Mouse (Mus musculus): ENCODE results near the gene Lpp. TPM values are rescaled to one million over a fixed set of nuclear protein-coding genes. Genes with fewer than 3 reads are reported as not detected.

The Lpp gene
- polyA plus RNA-seq, 1 experiment from 2014 or later = 79.9 TPM

DNA sequence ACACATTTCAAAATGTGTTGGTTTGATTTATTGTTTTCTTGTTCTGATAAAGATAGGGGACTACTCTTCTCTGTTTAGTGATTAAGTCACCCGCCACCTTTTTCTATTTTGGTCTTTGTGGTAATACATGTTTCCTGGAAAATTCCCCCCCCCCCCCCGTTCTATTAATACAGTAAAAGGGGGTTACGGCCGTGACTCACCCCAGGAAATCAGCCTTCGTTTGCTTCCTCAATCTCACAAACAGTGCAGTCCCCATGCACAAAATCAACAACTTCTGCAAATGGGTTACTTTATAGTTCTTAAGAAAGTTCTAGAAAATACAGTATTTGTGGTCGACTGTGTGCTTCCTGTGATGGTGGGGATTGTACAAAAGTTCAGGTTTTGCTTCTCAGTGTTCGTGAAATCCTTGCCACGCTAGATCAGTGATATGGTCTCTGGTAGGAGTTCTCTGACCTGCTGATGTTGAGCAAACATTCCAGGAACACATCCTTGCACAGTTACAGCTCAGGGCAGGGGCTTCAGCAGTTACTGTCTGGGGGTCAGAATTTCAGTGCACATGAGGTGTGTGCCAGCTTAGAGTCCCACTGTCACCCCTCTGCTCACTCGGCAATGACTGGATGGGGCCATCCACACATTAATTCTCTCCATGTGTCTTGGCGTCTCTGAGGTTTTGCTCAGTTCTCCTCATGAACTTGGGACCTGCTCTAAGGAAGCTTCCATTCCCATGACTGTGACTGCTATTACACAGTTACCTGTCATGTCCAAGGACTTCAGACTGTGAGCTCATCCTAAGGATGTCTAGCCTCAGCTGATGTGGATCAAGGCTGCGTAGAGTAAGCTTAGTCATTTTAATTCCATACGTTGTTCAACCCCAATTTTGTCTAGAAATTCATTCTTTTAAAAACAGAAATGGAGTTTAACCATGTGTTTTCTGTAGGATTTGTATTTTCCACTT is 236.2 kb downstream of the Lpp start:
- WGBS = 78% methylated on average over 12 of the region's 12 CpGs
- Histone ChIP-seq H3K9ac (no peak overlapping the region), H3K4me2 (no peak overlapping the region), H3K27me3 (ENCODE audit: insufficient read depth, low read length) (no peaks in the 10 kb centered on the region), H3K27ac (ENCODE audit: low read depth) (no peak overlapping the region), H3K4me1 (ENCODE audit: insufficient read depth) (no peaks in the 10 kb centered on the region), H3K9me3 (ENCODE audit: low read depth, low read length) (no peaks in the 10 kb centered on the region), H3K36me3 (ENCODE audit: insufficient read depth) (no peaks in the 10 kb centered on the region), H3K4me3 (ENCODE audit: low read depth, low read length) (no peak overlapping the region)
- ATAC-seq (ENCODE audit: insufficient read depth) (no peak), DNase-seq (peak; percentile 22)
- no peak for TF ChIP-seq CTCF (IDR thresholded peaks at IDR 0.05; ENCODE audit: low read depth)

DNA sequence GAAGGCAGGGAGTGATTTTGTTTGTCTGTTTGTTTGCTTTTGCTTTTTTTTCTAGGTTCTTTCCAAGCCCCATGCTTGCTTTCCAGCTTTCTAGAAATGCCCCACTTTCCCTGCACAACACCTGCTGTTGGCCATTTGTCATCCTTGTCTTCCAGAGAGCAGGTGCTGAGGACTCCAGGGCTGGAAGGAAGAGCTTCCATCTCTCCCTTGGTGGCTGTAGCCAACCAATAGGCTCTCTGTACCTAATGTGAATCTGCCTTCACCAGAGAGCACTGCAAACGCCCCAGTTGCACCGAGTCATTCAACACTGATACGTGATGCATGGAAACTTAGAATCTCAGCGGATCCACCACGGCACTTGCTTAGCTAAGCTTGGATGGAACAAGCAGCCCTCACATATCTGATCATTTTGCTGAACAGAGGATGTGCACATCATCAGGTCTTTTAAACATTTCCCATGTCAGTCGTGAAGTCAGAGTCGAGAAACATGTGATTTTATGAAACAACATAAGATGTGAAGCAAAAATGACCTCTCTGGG is 242.1 kb downstream of the Lpp start:
- DNase-seq = no peak
- Histone ChIP-seq H3K9me3 (ENCODE audit: low read depth, low read length) (no peaks in the 10 kb centered on the region), H3K36me3 (ENCODE audit: insufficient read depth) (no peaks in the 10 kb centered on the region), H3K9ac (no peak overlapping the region), H3K4me1 (ENCODE audit: insufficient read depth) (no peaks in the 10 kb centered on the region), H3K4me3 (ENCODE audit: low read depth, low read length) (no peak overlapping the region), H3K4me2 (no peak overlapping the region), H3K27me3 (ENCODE audit: insufficient read depth, low read length) (no peaks in the 10 kb centered on the region), H3K27ac (ENCODE audit: low read depth) (no peak overlapping the region)
- ATAC-seq (ENCODE audit: insufficient read depth) = no peak
- WGBS = 88% methylated on average over 7 of the region's 7 CpGs
- no peak for TF ChIP-seq CTCF (IDR thresholded peaks at IDR 0.05; ENCODE audit: low read depth)

DNA sequence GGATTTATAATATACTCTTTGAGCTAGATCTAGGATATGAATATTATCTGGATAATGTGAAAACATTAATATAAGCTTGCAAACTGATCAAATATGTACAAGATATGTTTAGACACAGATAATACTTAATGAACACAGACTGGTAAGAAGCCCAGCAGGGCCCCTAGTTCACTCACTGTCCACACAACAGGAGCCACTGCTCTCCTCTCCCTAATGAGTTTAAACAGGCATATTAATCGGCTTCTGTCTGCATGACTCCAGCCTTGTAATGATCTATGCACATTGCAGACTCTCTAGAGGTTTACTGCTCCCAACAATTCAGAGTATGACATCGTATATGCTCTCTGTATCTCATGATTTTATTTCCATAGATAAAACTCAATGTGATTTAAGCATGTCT is 243.6 kb downstream of the Lpp start:
- TF ChIP-seq CTCF (IDR thresholded peaks at IDR 0.05; ENCODE audit: low read depth) = no peak
- Histone ChIP-seq H3K4me3 (ENCODE audit: low read depth, low read length) (no peak overlapping the region), H3K36me3 (ENCODE audit: insufficient read depth) (no peaks in the 10 kb centered on the region), H3K9ac (no peak overlapping the region), H3K4me1 (ENCODE audit: insufficient read depth) (no peaks in the 10 kb centered on the region), H3K4me2 (no peak overlapping the region), H3K9me3 (ENCODE audit: low read depth, low read length) (no peaks in the 10 kb centered on the region), H3K27me3 (ENCODE audit: insufficient read depth, low read length) (no peaks in the 10 kb centered on the region), H3K27ac (ENCODE audit: low read depth) (no peak overlapping the region)
- WGBS = 94% methylated on average over 2 of the region's 2 CpGs
- no peak for DNase-seq
- no peak for ATAC-seq (ENCODE audit: insufficient read depth)

DNA sequence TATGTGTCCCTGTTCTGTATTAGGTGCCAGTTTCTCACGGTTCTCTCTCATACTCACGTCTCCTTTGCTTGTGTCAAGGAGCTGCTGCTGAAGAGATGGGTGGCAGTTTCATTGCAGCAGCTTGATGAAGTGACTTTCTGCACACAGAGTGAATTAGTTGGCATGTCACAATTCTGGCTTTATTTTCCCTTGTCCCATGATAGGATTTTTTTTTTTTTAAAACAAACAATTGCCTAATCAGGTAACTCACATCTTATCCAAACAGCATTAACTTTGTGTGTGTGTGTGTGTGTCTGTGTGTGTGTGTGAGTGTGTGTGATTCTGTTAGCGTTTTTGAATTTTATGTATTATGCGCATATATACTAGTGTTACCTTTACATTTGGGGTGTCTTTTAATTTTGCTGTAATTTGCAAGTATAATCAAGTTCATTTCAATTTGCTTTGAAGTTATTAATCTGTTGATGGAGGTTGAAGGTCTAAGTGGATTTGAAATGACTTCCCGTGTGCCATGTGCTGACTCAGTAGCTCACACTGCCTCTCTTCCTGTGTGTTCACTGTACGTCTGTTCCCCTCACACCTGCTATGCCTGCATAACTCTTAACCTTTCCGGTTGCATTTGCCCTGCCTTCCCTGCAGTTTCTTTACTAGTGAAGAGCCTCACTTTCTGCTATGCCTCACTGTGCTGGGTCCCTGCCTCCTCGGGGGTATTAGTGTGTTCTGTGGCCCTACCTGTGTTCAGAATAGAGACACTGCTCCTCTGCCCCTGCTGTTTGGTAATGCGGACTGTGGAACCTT is 247.9 kb downstream of the Lpp start:
- Histone ChIP-seq H3K27me3 (ENCODE audit: insufficient read depth, low read length) (no peaks in the 10 kb centered on the region), H3K27ac (ENCODE audit: low read depth) (no peak overlapping the region), H3K4me3 (ENCODE audit: low read depth, low read length) (no peak overlapping the region), H3K9me3 (ENCODE audit: low read depth, low read length) (no peaks in the 10 kb centered on the region), H3K9ac (no peak overlapping the region), H3K36me3 (ENCODE audit: insufficient read depth) (no peaks in the 10 kb centered on the region), H3K4me1 (ENCODE audit: insufficient read depth) (no peaks in the 10 kb centered on the region), H3K4me2 (no peak overlapping the region)
- ATAC-seq (ENCODE audit: insufficient read depth) (no peak), DNase-seq (no peak)
- WGBS = 79% methylated on average over 9 of the region's 9 CpGs
- TF ChIP-seq CTCF (IDR thresholded peaks at IDR 0.05; ENCODE audit: low read depth) = no peak

DNA sequence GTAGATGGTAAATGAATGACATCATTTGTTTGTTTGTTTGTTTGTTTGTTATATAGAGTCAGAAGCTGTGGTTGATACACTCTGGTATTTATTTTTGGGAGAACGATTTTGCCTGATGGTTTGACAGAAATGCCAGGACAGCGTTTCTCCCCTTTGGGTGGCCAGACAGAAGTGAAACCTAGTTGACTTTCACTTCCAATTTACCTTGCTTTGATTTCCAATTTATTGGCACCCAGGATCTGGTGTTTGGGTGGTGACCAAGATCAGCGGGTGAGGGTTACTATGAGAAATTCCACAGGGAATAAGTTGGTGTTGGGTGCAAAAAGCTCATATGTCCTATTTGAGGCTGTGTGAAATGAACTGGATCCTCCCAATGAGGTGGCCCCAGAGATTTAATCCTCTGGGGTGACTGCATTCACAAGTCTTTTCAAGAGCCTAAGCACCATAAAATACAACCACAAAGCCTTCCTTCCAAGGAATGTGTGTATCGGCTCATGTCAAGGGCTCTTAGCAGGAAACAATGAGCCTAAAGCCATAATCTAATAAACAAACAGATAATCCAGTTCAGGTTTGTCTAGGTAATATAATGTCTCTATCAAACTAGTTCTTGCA is 249.8 kb downstream of the Lpp start:
- ATAC-seq (ENCODE audit: insufficient read depth) (no peak), DNase-seq (no peak)
- WGBS = 85% methylated on average over 4 of the region's 4 CpGs
- no peak for TF ChIP-seq CTCF (IDR thresholded peaks at IDR 0.05; ENCODE audit: low read depth)
- no peak overlapping the region for H3K4me2 ChIP-seq
- no peak overlapping the region for H3K4me3 ChIP-seq (ENCODE audit: low read depth, low read length)
- H3K36me3 ChIP-seq (ENCODE audit: insufficient read depth) = no peaks in the 10 kb centered on the region
- H3K4me1 ChIP-seq (ENCODE audit: insufficient read depth) = no peaks in the 10 kb centered on the region
- no peaks in the 10 kb centered on the region for H3K9me3 ChIP-seq (ENCODE audit: low read depth, low read length)
- no peak overlapping the region for H3K27ac ChIP-seq (ENCODE audit: low read depth)
- no peak overlapping the region for H3K9ac ChIP-seq
- H3K27me3 ChIP-seq (ENCODE audit: insufficient read depth, low read length) = no peaks in the 10 kb centered on the region

DNA sequence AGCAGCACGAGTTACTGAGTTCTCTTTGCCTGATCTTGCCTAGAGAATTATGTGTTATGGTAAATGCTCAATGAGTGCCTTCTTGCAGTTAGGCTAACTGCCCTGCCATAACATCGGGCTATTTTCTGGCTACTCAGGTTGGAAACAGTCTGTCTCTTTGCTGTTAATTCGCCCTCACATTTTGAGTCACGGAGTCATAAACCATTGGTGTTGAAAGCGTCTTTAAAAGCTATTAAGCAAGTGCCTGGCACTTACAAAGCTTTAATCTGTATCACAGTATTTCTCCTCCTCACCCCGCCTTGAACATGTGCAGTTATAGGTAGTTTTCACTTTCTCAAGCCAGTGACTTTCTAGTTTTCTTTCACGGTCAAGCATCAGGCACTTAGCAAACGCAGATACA is 250.8 kb downstream of the Lpp start:
- no peak overlapping the region for H3K4me3 ChIP-seq (ENCODE audit: low read depth, low read length)
- no peaks in the 10 kb centered on the region for H3K4me1 ChIP-seq (ENCODE audit: insufficient read depth)
- WGBS = 85% methylated on average over 8 of the region's 8 CpGs
- no peaks in the 10 kb centered on the region for H3K36me3 ChIP-seq (ENCODE audit: insufficient read depth)
- H3K9me3 ChIP-seq (ENCODE audit: low read depth, low read length) = no peaks in the 10 kb centered on the region
- ATAC-seq (ENCODE audit: insufficient read depth) (no peak), DNase-seq (no peak)
- no peaks in the 10 kb centered on the region for H3K27me3 ChIP-seq (ENCODE audit: insufficient read depth, low read length)
- H3K9ac ChIP-seq = no peak overlapping the region
- H3K4me2 ChIP-seq = no peak overlapping the region
- H3K27ac ChIP-seq (ENCODE audit: low read depth) = no peak overlapping the region
- no peak for TF ChIP-seq CTCF (IDR thresholded peaks at IDR 0.05; ENCODE audit: low read depth)
